17 mouse cellular contexts compared by ENCODE assay signal in the genomic region with DNA sequence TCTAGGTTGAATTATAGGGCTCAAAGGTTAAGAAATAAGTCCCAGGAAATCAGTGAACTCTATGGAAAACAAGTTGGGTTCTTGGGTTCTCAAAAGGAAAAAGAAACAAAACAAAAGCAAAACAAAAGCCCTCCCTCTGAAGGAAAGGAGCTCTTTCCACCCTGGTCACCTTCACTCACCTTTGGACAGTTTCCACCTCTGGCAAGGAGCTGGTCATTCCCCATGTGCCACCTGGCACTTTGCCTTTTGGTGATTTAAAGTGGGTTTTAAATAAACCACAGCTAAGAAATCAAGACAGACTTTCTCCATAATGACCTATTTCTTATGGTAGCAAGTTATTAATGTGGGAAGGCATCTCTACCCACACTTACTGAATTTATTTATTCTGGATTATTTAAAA. TPM values are rescaled to one million over a fixed set of nuclear protein-coding genes. Genes with fewer than 3 reads are reported as not detected.
DNase-seq lines count a peak whose midpoint lies in the region; ATAC-seq and TF ChIP-seq lines count a peak whose summit lies in the region.
"Had no signal": no experiment of that assay in that cellular context is flagged by ENCODE, and none has a peak within 500 bp of the region (broad histone marks: within the 10 kb centered on the region; RNA-seq: fewer than 3 reads in every experiment).

No protein-coding gene starts in this region.

- peak; percentile 68 for DNase-seq in adrenal gland, postnatal 14 days
- DNase-seq in adrenal gland, postnatal 25 days, result no peak
- DNase-seq in heart, adult 11 months, result peak; percentile 79
- DNase-seq in heart, adult 8-10 months (ENCODE audit: low spot score), result no peak
- peak; percentile 31 to 55 for DNase-seq in kidney, adult 8-10 months
- no peak for DNase-seq in gastrocnemius, adult 2 months
- DNase-seq: forebrain, postnatal 0 days; liver, embryonic 13.5 days; lung, embryonic 14.5 days; lung, postnatal 36 days; thymus, postnatal 25 days had no signal

- intact Hi-C loops in gastrocnemius, adult 2 months (cut with DNase I), result no loop called here

- ATAC-seq in kidney, embryonic 15.5 days (replicated peaks; ENCODE audit: low FRiP score), result no peak
- ATAC-seq: CD4-positive, CD25-positive, alpha-beta regulatory T cell, adult 4 months; forebrain, postnatal 0 days; midbrain, embryonic 15.5 days had no signal

- H3K27ac ChIP-seq in kidney, embryonic 15.5 days, result no peak overlapping the region
- no peak overlapping the region for H3K27ac ChIP-seq in gastrocnemius, adult 2 months
- H3K27ac ChIP-seq: embryonic facial prominence, embryonic 15.5 days; hindbrain, embryonic 12.5 days; liver, embryonic 13.5 days; midbrain, embryonic 15.5 days had no signal

- H3K36me3 ChIP-seq in kidney, embryonic 15.5 days, result no peaks in the 10 kb centered on the region
- H3K36me3 ChIP-seq: embryonic facial prominence, embryonic 15.5 days; hindbrain, embryonic 12.5 days; liver, embryonic 13.5 days; midbrain, embryonic 15.5 days had no signal

- no peaks in the 10 kb centered on the region for H3K27me3 ChIP-seq in kidney, embryonic 15.5 days
- H3K27me3 ChIP-seq: embryonic facial prominence, embryonic 15.5 days; hindbrain, embryonic 12.5 days; liver, embryonic 13.5 days; midbrain, embryonic 15.5 days had no signal

- TF ChIP-seq CTCF in gastrocnemius, adult 2 months (IDR thresholded peaks at IDR 0.05), result no peak

- H3K9me3 ChIP-seq in kidney, embryonic 15.5 days (replicated peaks), result no peaks in the 10 kb centered on the region
- H3K9me3 ChIP-seq: embryonic facial prominence, embryonic 15.5 days; hindbrain, embryonic 12.5 days; liver, embryonic 13.5 days; midbrain, embryonic 15.5 days had no signal

- no peak overlapping the region for H3K9ac ChIP-seq in kidney, embryonic 15.5 days
- H3K9ac ChIP-seq: embryonic facial prominence, embryonic 15.5 days; forebrain, postnatal 0 days; hindbrain, embryonic 12.5 days; liver, embryonic 13.5 days; lung, embryonic 14.5 days; midbrain, embryonic 15.5 days had no signal

- no peak overlapping the region for H3K4me2 ChIP-seq in kidney, embryonic 15.5 days
- H3K4me2 ChIP-seq: embryonic facial prominence, embryonic 15.5 days; hindbrain, embryonic 12.5 days; liver, embryonic 13.5 days; lung, embryonic 14.5 days; midbrain, embryonic 15.5 days had no signal

- H3K4me1 ChIP-seq in kidney, embryonic 15.5 days, result no peaks in the 10 kb centered on the region
- H3K4me1 ChIP-seq: embryonic facial prominence, embryonic 15.5 days; hindbrain, embryonic 12.5 days; liver, embryonic 13.5 days had no signal

- no peak overlapping the region for H3K4me3 ChIP-seq in kidney, embryonic 15.5 days (replicated peaks)
- H3K4me3 ChIP-seq in gastrocnemius, adult 2 months, result no peak overlapping the region
- H3K4me3 ChIP-seq: embryonic facial prominence, embryonic 15.5 days; hindbrain, embryonic 12.5 days; liver, embryonic 13.5 days; midbrain, embryonic 15.5 days; myocyte had no signal

RNA-seq across cellular contexts. Expression of gene Rgs2, which starts 23.1 kb away (rescaled TPM):
- 381 and 470 TPM in 2 replicates for total RNA-seq in adrenal gland, postnatal 14 days (2021)
- 162 and 212 TPM in 2 replicates for total RNA-seq in adrenal gland, postnatal 25 days (2021)
- 10 to 100 TPM; 25.2 to 45.9 (median 28.4) TPM for total RNA-seq in heart, adult 8-10 months (2022)
- 32.1 and 41.6 TPM in 2 replicates for polyA plus RNA-seq in kidney, embryonic 15.5 days (2015; fragmentation: Nextera tagmentation; extraction: Ambion mirVana)
- 1 to 10 TPM; 3.0 to 9.5 TPM for total RNA-seq in gastrocnemius, adult 2 months (2021)

Comparison
In these comparisons a context has a peak if more than half of its experiments do, and no peak if none do; other contexts are left out.
1. DNase-seq: peak in adrenal gland, postnatal 14 days (single experiment), heart, adult 11 months (single experiment) and kidney, adult 8-10 months (2 of 2); none in adrenal gland, postnatal 25 days (single experiment), heart, adult 8-10 months (single experiment) and gastrocnemius, adult 2 months (single experiment).